Mouse (Mus musculus): ENCODE results near the gene Klrb1a. TPM values are rescaled to one million over a fixed set of nuclear protein-coding genes. Genes with fewer than 3 reads are reported as not detected.
"Not testable (repeated sequence)": the region's sequence is repeated elsewhere in the genome, so short reads cannot be mapped to it uniquely, and the experiment has no call there.

Gene Klrb1a
- polyA plus RNA-seq, 1 experiment = 0.29 TPM

- Histone ChIP-seq H3K4me2 (ENCODE audit: low read depth) (no peak overlapping the region), H3ac (ENCODE audit: control insufficient read depth, insufficient read length) (no peak overlapping the region), H3K79me2 (ENCODE audit: control insufficient read depth, insufficient read depth) (no peaks in the 10 kb centered on the region), H3K36me3 (ENCODE audit: control insufficient read depth, insufficient read depth) (no peaks in the 10 kb centered on the region), H3K4me3 (no peak overlapping the region), H3K27me3 (ENCODE audit: control insufficient read depth, insufficient read depth, insufficient read length) (no peaks in the 10 kb centered on the region)
- TF ChIP-seq TCF12 (IDR thresholded peaks at IDR 0.05; ENCODE audit: insufficient read depth, poor library complexity, severe bottlenecking) = no peak
- no peak for TF ChIP-seq E2F4 (IDR thresholded peaks at IDR 0.05; ENCODE audit: insufficient read depth)
- TF ChIP-seq MYOG (IDR thresholded peaks at IDR 0.05; ENCODE audit: control insufficient read depth in 1 of 3, insufficient read depth in 1 of 3, insufficient read length in 2 of 3, low read depth in 2 of 3) = no peak
- TF ChIP-seq CEBPB (IDR thresholded peaks at IDR 0.05; ENCODE audit: insufficient read depth, poor library complexity, severe bottlenecking) = no peak
- no peak for TF ChIP-seq MYOD1 (IDR thresholded peaks at IDR 0.05; ENCODE audit: control insufficient read depth in 1 of 3, insufficient read length in 2 of 3, low read depth in 2 of 3)
- TF ChIP-seq REST (IDR thresholded peaks at IDR 0.05; ENCODE audit: insufficient read depth, insufficient read length) = no peak
- TF ChIP-seq MAX (IDR thresholded peaks at IDR 0.05; ENCODE audit: low read depth) = no peak
Observed at GRCm38 (mm10) chr6:128650187-128650586, 26.9 kb upstream of the Klrb1a start.

DNA sequence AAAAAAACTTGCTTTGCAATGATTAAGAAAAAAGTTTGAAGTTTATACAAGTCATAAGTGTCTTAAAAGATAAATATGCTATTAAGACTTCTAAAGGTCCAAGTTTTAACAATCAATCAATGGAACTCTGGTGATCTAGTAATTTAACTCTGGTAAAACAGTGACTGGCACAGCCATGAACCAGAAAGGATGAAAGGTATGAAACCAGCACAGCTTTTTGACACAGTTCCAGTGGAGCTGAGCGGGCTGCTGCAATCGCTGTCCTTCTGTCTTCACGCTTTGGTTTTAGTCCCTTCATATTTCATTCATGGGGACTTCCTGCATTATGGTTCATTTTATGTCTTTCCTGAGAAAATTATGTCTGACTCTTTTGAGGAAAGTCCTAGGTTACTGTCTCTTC, 26.3 kb upstream of the Klrb1a start:
- no peak for TF ChIP-seq TCF3 (IDR thresholded peaks at IDR 0.05; ENCODE audit: insufficient read length, low read depth)
- no peak for TF ChIP-seq TCF12 (IDR thresholded peaks at IDR 0.05; ENCODE audit: insufficient read depth, poor library complexity, severe bottlenecking)
- TF ChIP-seq MYOG (IDR thresholded peaks at IDR 0.05; ENCODE audit: control insufficient read depth in 1 of 3, insufficient read depth in 1 of 3, insufficient read length in 2 of 3, low read depth in 2 of 3) = no peak
- TF ChIP-seq SRF (IDR thresholded peaks at IDR 0.05; ENCODE audit: control insufficient read depth, insufficient read length, low read depth) = no peak
- no peak for TF ChIP-seq POLR2AphosphoS2 (IDR thresholded peaks at IDR 0.05; ENCODE audit: insufficient read length, low read depth)
- TF ChIP-seq MAX (IDR thresholded peaks at IDR 0.05; ENCODE audit: low read depth) = no peak
- TF ChIP-seq POLR2A (IDR thresholded peaks at IDR 0.05; ENCODE audit: insufficient read length, low read depth) = no peak
- TF ChIP-seq MYOD1 (IDR thresholded peaks at IDR 0.05; ENCODE audit: control insufficient read depth in 1 of 3, insufficient read length in 2 of 3, low read depth in 2 of 3) = no peak
- no peak for TF ChIP-seq E2F4 (IDR thresholded peaks at IDR 0.05; ENCODE audit: insufficient read depth)
- TF ChIP-seq CEBPB (IDR thresholded peaks at IDR 0.05; ENCODE audit: insufficient read depth, poor library complexity, severe bottlenecking) = no peak
- no peak for TF ChIP-seq USF1 (IDR thresholded peaks at IDR 0.05; ENCODE audit: low read depth)
- no peak for TF ChIP-seq REST (IDR thresholded peaks at IDR 0.05; ENCODE audit: insufficient read depth, insufficient read length)
- Histone ChIP-seq H3K27me3 (ENCODE audit: control insufficient read depth, insufficient read depth, insufficient read length) (no peaks in the 10 kb centered on the region), H3K79me2 (ENCODE audit: control insufficient read depth, insufficient read depth) (no peaks in the 10 kb centered on the region), H3K36me3 (ENCODE audit: control insufficient read depth, insufficient read depth) (no peaks in the 10 kb centered on the region), H3K4me2 (ENCODE audit: low read depth) (no peak overlapping the region), H3K4me3 (no peak overlapping the region), H3ac (ENCODE audit: control insufficient read depth, insufficient read length) (no peak overlapping the region)

- not testable (repeated sequence) for H3K4me2 ChIP-seq (ENCODE audit: low read depth); H3K27me3 ChIP-seq (ENCODE audit: control insufficient read depth, insufficient read depth, insufficient read length); H3K79me2 ChIP-seq (ENCODE audit: control insufficient read depth, insufficient read depth); H3K4me3 ChIP-seq; H3ac ChIP-seq (ENCODE audit: control insufficient read depth, insufficient read length); H3K36me3 ChIP-seq (ENCODE audit: control insufficient read depth, insufficient read depth)
Observed at GRCm38 (mm10) chr6:128645708-128646107, 22.4 kb upstream of the Klrb1a start.

DNA sequence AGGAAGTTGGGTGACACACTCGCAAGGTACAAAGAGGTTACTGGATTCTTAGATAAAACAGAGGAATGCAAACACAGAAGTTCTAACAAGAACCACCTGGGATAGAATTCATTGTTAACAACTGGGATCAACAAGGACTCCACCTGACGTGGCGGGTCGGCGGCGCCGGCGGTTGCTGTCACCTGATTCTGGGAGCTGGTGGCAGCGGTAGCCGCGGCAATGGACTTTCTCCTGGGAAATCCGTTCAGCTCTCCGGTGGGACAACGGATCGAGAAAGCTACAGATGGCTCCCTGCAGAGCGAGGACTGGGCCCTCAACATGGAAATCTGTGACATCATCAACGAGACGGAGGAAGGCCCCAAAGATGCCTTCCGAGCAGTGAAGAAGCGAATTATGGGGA, 21.4 kb upstream of the Klrb1a start:
- H3K36me3 ChIP-seq (ENCODE audit: control insufficient read depth, insufficient read depth); H3K4me3 ChIP-seq; H3K27me3 ChIP-seq (ENCODE audit: control insufficient read depth, insufficient read depth, insufficient read length); H3ac ChIP-seq (ENCODE audit: control insufficient read depth, insufficient read length); H3K79me2 ChIP-seq (ENCODE audit: control insufficient read depth, insufficient read depth); H3K4me2 ChIP-seq (ENCODE audit: low read depth): not testable (repeated sequence)

- H3ac ChIP-seq (ENCODE audit: control insufficient read depth, insufficient read length) = no peak overlapping the region
Observed at GRCm38 (mm10) chr6:128643999-128644398, 20.7 kb upstream of the Klrb1a start.

More at GRCm38 (mm10) chr6:128643999-128644398, 20.7 kb upstream of the Klrb1a start:
- Histone ChIP-seq H3K4me2 (ENCODE audit: low read depth) (no peak overlapping the region), H3K36me3 (ENCODE audit: control insufficient read depth, insufficient read depth) (no peaks in the 10 kb centered on the region), H3K27me3 (ENCODE audit: control insufficient read depth, insufficient read depth, insufficient read length) (no peaks in the 10 kb centered on the region), H3K79me2 (ENCODE audit: control insufficient read depth, insufficient read depth) (no peaks in the 10 kb centered on the region), H3K4me3 (no peak overlapping the region)
- no peak for TF ChIP-seq MYOD1 (IDR thresholded peaks at IDR 0.05; ENCODE audit: control insufficient read depth in 1 of 3, insufficient read length in 2 of 3, low read depth in 2 of 3)
- no peak for TF ChIP-seq TCF12 (IDR thresholded peaks at IDR 0.05; ENCODE audit: insufficient read depth, poor library complexity, severe bottlenecking)
- no peak for TF ChIP-seq E2F4 (IDR thresholded peaks at IDR 0.05; ENCODE audit: insufficient read depth)
- TF ChIP-seq SRF (IDR thresholded peaks at IDR 0.05; ENCODE audit: control insufficient read depth, insufficient read length, low read depth) = no peak
- no peak for TF ChIP-seq CEBPB (IDR thresholded peaks at IDR 0.05; ENCODE audit: insufficient read depth, poor library complexity, severe bottlenecking)
- TF ChIP-seq USF1 (IDR thresholded peaks at IDR 0.05; ENCODE audit: low read depth) = no peak
- TF ChIP-seq POLR2AphosphoS2 (IDR thresholded peaks at IDR 0.05; ENCODE audit: insufficient read length, low read depth) = no peak
- no peak for TF ChIP-seq TCF3 (IDR thresholded peaks at IDR 0.05; ENCODE audit: insufficient read length, low read depth)
- no peak for TF ChIP-seq REST (IDR thresholded peaks at IDR 0.05; ENCODE audit: insufficient read depth, insufficient read length)
- no peak for TF ChIP-seq MYOG (IDR thresholded peaks at IDR 0.05; ENCODE audit: control insufficient read depth in 1 of 3, insufficient read depth in 1 of 3, insufficient read length in 2 of 3, low read depth in 2 of 3)

All from myocyte (in vitro differentiated cells).